Mouse (Mus musculus): Measurements from ENCODE around the gene Meis2. TPM values are rescaled to one million over a fixed set of nuclear protein-coding genes. Genes with fewer than 3 reads are reported as not detected.

The Meis2 gene
- total and polyA plus RNA-seq, 3 experiments = 3.1 to 9.8 TPM; not detected in 1

DNA sequence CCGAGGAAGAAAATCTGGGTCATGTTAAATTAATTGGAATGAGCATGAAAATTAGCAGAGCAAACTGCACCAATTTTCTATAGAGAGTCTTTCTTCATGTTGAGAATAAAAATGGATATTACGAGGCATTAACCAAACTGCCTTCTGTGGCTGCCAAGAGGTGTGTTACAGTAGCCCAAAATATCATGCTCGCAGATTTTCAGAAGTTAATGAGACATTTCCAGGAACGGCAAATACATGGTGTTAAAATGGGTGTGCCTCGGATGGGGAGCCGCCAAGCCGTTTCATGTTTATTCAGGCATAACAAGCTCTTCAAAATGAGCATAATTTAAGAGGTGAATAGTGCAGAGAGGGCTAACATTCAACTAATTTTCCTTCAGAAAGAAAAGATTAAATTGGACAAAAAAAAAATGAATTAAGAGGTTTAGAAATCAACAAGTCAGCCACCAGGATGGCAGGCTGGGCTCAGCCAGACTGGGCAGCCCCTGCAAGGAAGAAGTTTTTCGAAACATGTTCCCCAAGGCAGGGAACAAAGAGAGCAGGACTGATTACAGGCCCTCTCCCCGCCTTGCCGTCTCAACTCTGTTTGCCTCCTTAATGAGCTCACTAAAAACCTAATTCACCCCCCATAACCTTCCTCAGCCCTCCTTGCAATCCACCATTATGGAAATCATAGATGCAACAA lies 46.7 kb downstream of the Meis2 start:
- Histone ChIP-seq H3K79me2 (ENCODE audit: control insufficient read depth, insufficient read depth, low read length, poor library complexity) (no peaks in the 10 kb centered on the region), H3K27me3 (ENCODE audit: control insufficient read depth in 1 of 2, insufficient read depth in 2 of 2, low read length in 2 of 2) (no peaks in the 10 kb centered on the region), H3K36me3 (ENCODE audit: control insufficient read depth in 1 of 2, insufficient read depth in 2 of 2, low read length in 2 of 2) (no peaks in the 10 kb centered on the region), H3K9me3 (replicated peaks; ENCODE audit: insufficient read depth, low read length) (no peaks in the 10 kb centered on the region), H3K9ac (ENCODE audit: control insufficient read depth, low read depth, low read length, poor library complexity, severe bottlenecking) (no peak overlapping the region), H3K4me3 (ENCODE audit: control insufficient read depth in 1 of 2, insufficient read depth in 1 of 2, low read depth in 2 of 2, low read length in 2 of 2) (no peak overlapping the region), H3K4me1 (ENCODE audit: control insufficient read depth in 1 of 2, insufficient read depth in 2 of 2, low read length in 2 of 2) (no peaks in the 10 kb centered on the region), H3K27ac (ENCODE audit: control insufficient read depth, low read depth, low read length) (no peak overlapping the region)
- TF ChIP-seq MEF2A (IDR thresholded peaks at IDR 0.05; ENCODE audit: extremely low read depth, insufficient replicate concordance, low read depth, low read length, poor library complexity, severe bottlenecking) (no peak), POLR2A (IDR thresholded peaks at IDR 0.05; ENCODE audit: control insufficient read depth in 1 of 2, insufficient read depth in 1 of 2, low read depth in 1 of 2, low read length in 2 of 2, poor library complexity in 1 of 2) (no peak), CHD2 (IDR thresholded peaks at IDR 0.05; ENCODE audit: low read length) (no peak), BHLHE40 (IDR thresholded peaks at IDR 0.05; ENCODE audit: borderline replicate concordance, low read depth, low read length) (no peak), MAFK (IDR thresholded peaks at IDR 0.05; ENCODE audit: borderline replicate concordance, low read depth, low read length) (no peak), ZKSCAN1 (IDR thresholded peaks at IDR 0.05; ENCODE audit: low read depth, low read length) (no peak), UBTF (IDR thresholded peaks at IDR 0.05; ENCODE audit: borderline replicate concordance, insufficient read depth, low read depth, low read length) (no peak), HCFC1 (IDR thresholded peaks at IDR 0.05; ENCODE audit: low read depth, low read length) (no peak), CHD1 (IDR thresholded peaks at IDR 0.05; ENCODE audit: low read depth, low read length) (no peak), RAD21 (IDR thresholded peaks at IDR 0.05; ENCODE audit: low read depth, low read length) (no peak), SIN3A (IDR thresholded peaks at IDR 0.05; ENCODE audit: low read length) (no peak), NRF1 (IDR thresholded peaks at IDR 0.05; ENCODE audit: insufficient read depth, low read depth, low read length, poor library complexity, severe bottlenecking) (no peak), SMC3 (IDR thresholded peaks at IDR 0.05; ENCODE audit: low read depth, low read length) (no peak)
- DNase-seq (ENCODE audit: low read depth, low spot score) = no peak

GRCm38 (mm10) chr2:116015520-116015919 lies 50.1 kb downstream of the Meis2 start:
- Histone ChIP-seq H3K79me2 (ENCODE audit: control insufficient read depth, insufficient read depth, low read length, poor library complexity) (no peaks in the 10 kb centered on the region), H3K27ac (ENCODE audit: control insufficient read depth, low read depth, low read length) (no peak overlapping the region), H3K9ac (ENCODE audit: control insufficient read depth, low read depth, low read length, poor library complexity, severe bottlenecking) (no peak overlapping the region), H3K36me3 (ENCODE audit: control insufficient read depth in 1 of 2, insufficient read depth in 2 of 2, low read length in 2 of 2) (no peaks in the 10 kb centered on the region), H3K4me3 (ENCODE audit: control insufficient read depth in 1 of 2, insufficient read depth in 1 of 2, low read depth in 2 of 2, low read length in 2 of 2) (no peak overlapping the region), H3K4me1 (ENCODE audit: control insufficient read depth in 1 of 2, insufficient read depth in 2 of 2, low read length in 2 of 2) (no peaks in the 10 kb centered on the region), H3K9me3 (replicated peaks; ENCODE audit: insufficient read depth, low read length) (no peaks in the 10 kb centered on the region), H3K27me3 (ENCODE audit: control insufficient read depth in 1 of 2, insufficient read depth in 2 of 2, low read length in 2 of 2) (no peaks in the 10 kb centered on the region)
- no peak for DNase-seq (ENCODE audit: low read depth, low spot score)
- no peak for TF ChIP-seq RCOR1 (IDR thresholded peaks at IDR 0.05; ENCODE audit: low read depth, low read length)
- no peak for TF ChIP-seq TAL1 (IDR thresholded peaks at IDR 0.05; ENCODE audit: low read length)
- TF ChIP-seq MXI1 (IDR thresholded peaks at IDR 0.05; ENCODE audit: low read depth, low read length) = no peak
- no peak for TF ChIP-seq USF2 (IDR thresholded peaks at IDR 0.05; ENCODE audit: borderline replicate concordance in 1 of 2, insufficient read depth in 1 of 2, low read depth in 1 of 2, low read length in 2 of 2)
- no peak for TF ChIP-seq NELFE (IDR thresholded peaks at IDR 0.05; ENCODE audit: low read depth, low read length)
- TF ChIP-seq MAX (IDR thresholded peaks at IDR 0.05; ENCODE audit: low read length) = no peak
- no peak for TF ChIP-seq TBP (IDR thresholded peaks at IDR 0.05; ENCODE audit: low read depth, low read length)
- no peak for TF ChIP-seq ETS1 (IDR thresholded peaks at IDR 0.05; ENCODE audit: low read depth, low read length)

All from MEL (cell line).